Mouse (Mus musculus): ENCODE measurements around the gene Mmp24. TPM values are rescaled to one million over a fixed set of nuclear protein-coding genes. Genes with fewer than 3 reads are reported as not detected.
A peak's percentile ranks its signal among the peaks of the same experiment; 100 is the strongest.

Mmp24 gene
- polyA plus RNA-seq, 2 experiments: 0.01 TPM; not detected in 1

GRCm38 (mm10) chr2:155812637-155813036, 37.5 kb downstream of the Mmp24 start:
- WGBS (ENCODE audit: insufficient replicate concordance): 59% methylated on average over 4 of the region's 4 CpGs
- H3K4me2 ChIP-seq (ENCODE audit: low read depth): no peak overlapping the region
- H3K27ac ChIP-seq: no peak overlapping the region
- H3K4me3 ChIP-seq (ENCODE audit: insufficient read depth in 1 of 2, low read depth in 2 of 2, low read length in 2 of 2): no peak overlapping the region
- no peak for TF ChIP-seq CTCF (IDR thresholded peaks at IDR 0.05; ENCODE audit: low read depth)
- no peak for TF ChIP-seq EP300 (IDR thresholded peaks at IDR 0.05; ENCODE audit: low read depth)
- H3K27me3 ChIP-seq (ENCODE audit: control insufficient read depth, insufficient read depth, low read length): no peaks in the 10 kb centered on the region
- ATAC-seq (ENCODE audit: insufficient read depth): no peak
- DNase-seq (ENCODE audit: low read depth in 3 of 3, low spot score in 3 of 3): no peak
- H3K9ac ChIP-seq (replicated peaks): no peak overlapping the region
- H3K9me3 ChIP-seq (ENCODE audit: control insufficient read depth, low read length): no peaks in the 10 kb centered on the region
- no peaks in the 10 kb centered on the region for H3K4me1 ChIP-seq (replicated peaks; ENCODE audit: control insufficient read depth in 2 of 2, insufficient read depth in 2 of 2, low read length in 1 of 2)
- no peaks in the 10 kb centered on the region for H3K36me3 ChIP-seq (replicated peaks; ENCODE audit: control insufficient read depth, insufficient read depth, low read depth)

- Histone ChIP-seq H3K9me3 (ENCODE audit: control insufficient read depth, low read length) (no peaks in the 10 kb centered on the region), H3K4me2 (ENCODE audit: low read depth) (no peak overlapping the region), H3K9ac (replicated peaks) (no peak overlapping the region), H3K27ac (no peak overlapping the region), H3K4me1 (replicated peaks; ENCODE audit: control insufficient read depth in 2 of 2, insufficient read depth in 2 of 2, low read length in 1 of 2) (peaks cover 6 to 8% of the 10 kb centered on the region in 2 experiments), H3K27me3 (ENCODE audit: control insufficient read depth, insufficient read depth, low read length) (no peaks in the 10 kb centered on the region), H3K4me3 (ENCODE audit: insufficient read depth in 1 of 2, low read depth in 2 of 2, low read length in 2 of 2) (no peak overlapping the region), H3K36me3 (replicated peaks; ENCODE audit: control insufficient read depth, insufficient read depth, low read depth) (no peaks in the 10 kb centered on the region)
- TF ChIP-seq EP300 (IDR thresholded peaks at IDR 0.05; ENCODE audit: low read depth) (no peak), CTCF (IDR thresholded peaks at IDR 0.05; ENCODE audit: low read depth) (no peak)
- no peak for ATAC-seq (ENCODE audit: insufficient read depth)
- WGBS (ENCODE audit: insufficient replicate concordance): 24% methylated on average over 5 of the region's 5 CpGs
- DNase-seq (ENCODE audit: low read depth in 3 of 3, low spot score in 3 of 3): peak in 1 of 3 experiments; percentile 13
Observed at GRCm38 (mm10) chr2:155814829-155815228, 39.7 kb downstream of the Mmp24 start.

- ATAC-seq (ENCODE audit: insufficient read depth) (no peak), DNase-seq (ENCODE audit: low read depth in 3 of 3, low spot score in 3 of 3) (no peak)
- Histone ChIP-seq H3K27ac (no peak overlapping the region), H3K9me3 (ENCODE audit: control insufficient read depth, low read length) (no peaks in the 10 kb centered on the region), H3K36me3 (replicated peaks; ENCODE audit: control insufficient read depth, insufficient read depth, low read depth) (0 out of 2 replicates have a peak, but pooled peaks cover 3% of the 10 kb centered on the region), H3K27me3 (ENCODE audit: control insufficient read depth, insufficient read depth, low read length) (no peaks in the 10 kb centered on the region), H3K4me3 (ENCODE audit: insufficient read depth in 1 of 2, low read depth in 2 of 2, low read length in 2 of 2) (no peak overlapping the region), H3K9ac (replicated peaks) (no peak overlapping the region), H3K4me1 (replicated peaks; ENCODE audit: control insufficient read depth in 2 of 2, insufficient read depth in 2 of 2, low read length in 1 of 2) (peaks cover 6 to 8% of the 10 kb centered on the region in 2 experiments), H3K4me2 (ENCODE audit: low read depth) (no peak overlapping the region)
- TF ChIP-seq EP300 (IDR thresholded peaks at IDR 0.05; ENCODE audit: low read depth) (no peak), CTCF (IDR thresholded peaks at IDR 0.05; ENCODE audit: low read depth) (no peak)
- WGBS (ENCODE audit: insufficient replicate concordance): 86% methylated on average over 1 of the region's 1 CpGs
Observed at GRCm38 (mm10) chr2:155816179-155816578, 41.0 kb downstream of the Mmp24 start.

GRCm38 (mm10) chr2:155817301-155818245, 42.4 kb downstream of the Mmp24 start:
- Histone ChIP-seq H3K27ac (no peak overlapping the region), H3K4me3 (ENCODE audit: insufficient read depth in 1 of 2, low read depth in 2 of 2, low read length in 2 of 2) (no peak overlapping the region), H3K4me1 (replicated peaks; ENCODE audit: control insufficient read depth in 2 of 2, insufficient read depth in 2 of 2, low read length in 1 of 2) (peaks cover 6 to 8% of the 10 kb centered on the region in 2 experiments), H3K27me3 (ENCODE audit: control insufficient read depth, insufficient read depth, low read length) (no peaks in the 10 kb centered on the region), H3K9ac (replicated peaks) (no peak overlapping the region), H3K4me2 (ENCODE audit: low read depth) (peak overlapping the region; percentile 99), H3K36me3 (replicated peaks; ENCODE audit: control insufficient read depth, insufficient read depth, low read depth) (peaks cover 10% of the 10 kb centered on the region), H3K9me3 (ENCODE audit: control insufficient read depth, low read length) (no peaks in the 10 kb centered on the region)
- WGBS (ENCODE audit: insufficient replicate concordance): 64% methylated on average over 10 of the region's 10 CpGs
- no peak for DNase-seq (ENCODE audit: low read depth in 3 of 3, low spot score in 3 of 3)
- no peak for TF ChIP-seq EP300 (IDR thresholded peaks at IDR 0.05; ENCODE audit: low read depth)
- no peak for TF ChIP-seq CTCF (IDR thresholded peaks at IDR 0.05; ENCODE audit: low read depth)
- ATAC-seq (ENCODE audit: insufficient read depth): no peak
